Mouse (Mus musculus) left cerebral cortex, adult 8-10 months (tissue): Measurements from ENCODE around the gene Tulp4. TPM values are rescaled to one million over a fixed set of nuclear protein-coding genes. Genes with fewer than 3 reads are reported as not detected.
"Not testable (repeated sequence)": the region's sequence is repeated elsewhere in the genome, so short reads cannot be mapped to it uniquely, and the experiment has no call there.

ENCODE experiments used
- DNase-seq, 2 experiments: peaks; one replicate each; pipeline ENCODE4 v3.0.0; 2022; ENCODE audit warnings: low spot score in 2 of 2
- total RNA-seq, 4 experiments: library from RNA; stranded (reverse); gene quantifications; 2 replicates each; pipeline ENCODE4 v1.2.4; 2022

Gene Tulp4
- total RNA-seq, 4 experiments from 2014 or later, result 363 to 430 (median 399) TPM

DNA sequence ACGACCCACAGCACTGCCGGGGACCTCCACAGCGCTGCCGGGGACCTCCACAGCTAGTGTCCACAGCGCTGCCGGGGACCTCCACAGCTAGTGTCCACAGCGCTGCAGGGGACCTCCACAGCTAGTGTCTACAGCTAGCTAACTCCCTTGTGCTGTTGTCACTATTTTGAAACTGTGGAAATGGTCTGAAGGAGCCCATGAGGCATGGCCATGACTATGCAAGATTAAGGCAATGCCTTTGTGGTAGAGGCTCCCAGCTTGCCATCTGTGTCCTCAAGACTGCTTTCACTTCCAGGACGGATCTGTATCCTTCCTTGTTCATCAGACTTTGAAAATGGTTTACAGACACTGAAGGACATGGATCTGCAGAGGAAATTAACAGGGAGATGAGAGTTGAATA is 80.9 kb downstream of the Tulp4 start:
- DNase-seq, result no peak

DNA sequence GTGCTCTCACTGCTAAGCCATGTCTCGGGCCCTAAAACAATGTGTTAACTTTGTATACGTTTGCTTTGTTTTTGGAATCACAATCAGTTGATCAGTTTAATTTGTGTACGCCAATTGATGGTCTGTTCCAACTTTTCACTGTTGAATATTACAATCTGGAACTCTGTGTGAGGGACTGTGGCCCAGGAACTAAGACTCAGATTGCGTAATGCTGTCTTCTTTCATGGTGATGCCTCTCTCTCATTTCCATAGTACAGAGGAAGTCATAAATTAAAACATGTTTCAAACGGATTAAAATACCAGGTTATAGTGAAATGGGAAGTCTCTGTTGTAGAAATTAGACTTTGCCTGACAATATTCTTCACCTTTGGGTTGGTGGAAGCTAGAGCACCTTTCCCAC is 83.0 kb downstream of the Tulp4 start:
- DNase-seq, result no peak

DNA sequence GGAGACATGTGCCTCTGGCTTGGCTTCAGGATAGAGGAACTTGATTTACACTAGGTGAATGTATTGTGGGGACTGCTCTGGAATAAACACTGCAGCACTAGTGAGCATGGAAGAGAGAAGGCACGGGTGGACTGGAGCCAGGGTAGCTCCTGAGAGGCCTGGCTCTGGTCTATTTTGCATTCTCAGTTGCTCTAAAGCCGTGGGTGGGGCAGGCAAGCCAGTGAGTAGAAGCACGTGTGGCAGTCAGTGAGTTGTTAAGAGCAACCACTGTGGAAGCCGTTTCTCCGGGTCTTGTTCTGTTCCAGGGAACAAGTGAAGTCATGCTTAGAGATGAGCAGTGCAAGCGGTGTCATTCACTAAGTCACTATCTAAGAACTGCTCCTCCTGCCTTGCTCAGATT is 86.0 kb downstream of the Tulp4 start:
- DNase-seq, result no peak

DNA sequence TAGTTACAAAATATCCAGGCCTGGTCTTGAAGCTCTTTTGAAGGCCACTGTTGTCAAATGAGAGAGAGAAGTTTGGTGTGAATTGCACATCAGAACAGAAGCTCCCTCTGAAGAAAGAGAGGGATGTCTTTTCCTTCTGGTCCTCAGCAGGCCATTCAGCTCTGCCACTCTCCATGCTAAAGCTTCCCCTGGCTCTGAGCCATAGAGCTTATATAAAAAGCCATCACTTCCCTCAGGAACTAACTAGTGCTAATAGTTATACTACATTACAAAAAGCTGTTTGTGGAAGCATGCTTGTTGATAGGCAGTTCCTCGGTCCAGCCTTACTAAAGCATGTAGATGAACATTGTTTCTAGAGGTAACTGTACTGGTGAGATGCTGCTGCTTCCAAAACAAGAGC is 89.2 kb downstream of the Tulp4 start:
- DNase-seq, result no peak

DNA sequence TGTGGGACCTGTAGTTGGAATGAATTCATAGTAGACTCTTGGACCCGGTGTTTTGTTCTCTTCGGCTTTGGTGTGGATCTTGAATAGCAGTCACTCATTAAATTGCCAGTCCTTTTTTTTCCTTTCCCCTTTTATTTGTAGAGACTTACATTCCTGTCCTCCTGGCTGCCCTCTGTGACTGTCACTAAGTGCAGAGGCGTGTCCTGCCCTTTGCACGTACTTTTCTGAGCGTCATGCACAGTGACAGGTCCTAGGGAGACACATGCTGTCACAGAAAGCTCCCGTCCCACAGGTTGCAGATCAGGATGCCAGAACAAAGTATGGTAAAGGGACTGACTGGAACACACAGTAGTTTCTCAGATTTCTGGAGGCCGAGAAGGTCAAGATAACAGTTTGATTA is 91.3 kb downstream of the Tulp4 start:
- DNase-seq, result no peak

DNA sequence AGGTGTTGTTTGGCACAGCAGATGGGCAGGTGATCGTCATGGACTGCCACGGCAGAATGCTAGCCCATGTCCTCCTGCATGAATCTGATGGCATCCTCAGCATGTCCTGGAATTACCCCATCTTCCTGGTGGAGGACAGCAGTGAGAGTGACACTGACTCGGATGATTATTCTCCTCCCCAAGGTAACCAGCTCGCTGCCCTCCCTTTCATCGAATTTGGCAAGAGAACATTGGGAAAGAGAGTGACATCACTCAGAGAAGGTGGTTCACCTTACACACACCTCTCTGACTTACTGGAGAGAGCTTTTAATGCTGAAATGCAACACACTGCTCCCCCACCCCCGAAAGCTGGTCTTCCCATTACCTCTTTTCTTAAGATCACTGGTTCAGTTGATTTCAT is 92.4 kb downstream of the Tulp4 start:
- DNase-seq, result no peak

DNA sequence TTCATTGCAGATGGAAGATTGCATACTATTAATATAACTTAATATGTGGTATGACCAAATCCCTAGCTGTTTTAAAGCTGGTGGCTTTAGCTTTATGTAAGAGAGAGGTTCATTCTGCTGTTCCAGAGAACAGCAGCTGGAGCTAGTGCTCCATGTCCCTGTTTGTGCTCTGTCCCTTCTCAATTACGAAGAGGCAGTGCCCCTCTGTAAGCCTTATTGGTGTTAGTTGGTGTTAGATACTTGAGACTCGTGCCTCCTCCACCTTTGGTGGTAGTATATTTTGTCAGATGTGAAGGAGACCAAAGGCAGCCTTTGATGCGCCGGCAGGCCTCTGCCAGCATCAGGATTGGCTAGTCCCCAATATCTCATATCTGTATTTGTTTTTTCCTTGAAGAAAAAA is 92.9 kb downstream of the Tulp4 start:
- DNase-seq, result no peak

DNA sequence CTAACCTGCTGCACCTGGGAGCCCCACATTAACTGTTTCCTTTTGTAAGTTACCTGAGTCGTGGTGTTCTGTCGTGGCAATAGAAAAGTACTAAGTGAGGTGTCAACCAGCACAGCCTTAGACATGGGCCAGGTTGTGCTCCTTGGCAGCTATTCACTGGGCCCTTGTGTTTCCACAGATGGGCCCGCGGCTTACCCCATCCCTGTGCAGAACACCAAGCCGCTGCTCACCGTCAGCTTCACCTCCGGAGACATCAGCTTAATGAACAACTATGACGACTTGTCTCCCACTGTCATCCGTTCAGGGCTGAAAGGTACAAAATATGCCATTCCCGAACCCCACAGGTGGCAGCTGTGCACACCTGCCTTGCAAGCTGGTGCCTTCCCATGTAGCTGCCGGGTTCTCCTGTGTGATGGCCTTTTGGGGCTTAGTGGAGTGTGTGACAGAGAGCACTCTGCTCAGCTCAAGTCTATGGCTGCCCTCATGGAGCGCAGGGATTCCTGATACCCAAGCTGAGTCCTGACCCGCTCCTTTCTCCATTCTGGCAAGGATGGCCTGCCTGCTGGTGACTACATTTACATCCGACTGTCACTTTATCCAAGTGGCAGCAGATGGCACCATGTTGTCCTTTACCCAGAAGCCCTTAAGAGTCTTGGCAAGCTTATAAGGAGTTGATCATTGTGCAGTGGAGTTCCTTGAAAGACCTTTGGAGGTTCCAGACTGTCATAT is 95.4 kb downstream of the Tulp4 start:
- no peak for DNase-seq

DNA sequence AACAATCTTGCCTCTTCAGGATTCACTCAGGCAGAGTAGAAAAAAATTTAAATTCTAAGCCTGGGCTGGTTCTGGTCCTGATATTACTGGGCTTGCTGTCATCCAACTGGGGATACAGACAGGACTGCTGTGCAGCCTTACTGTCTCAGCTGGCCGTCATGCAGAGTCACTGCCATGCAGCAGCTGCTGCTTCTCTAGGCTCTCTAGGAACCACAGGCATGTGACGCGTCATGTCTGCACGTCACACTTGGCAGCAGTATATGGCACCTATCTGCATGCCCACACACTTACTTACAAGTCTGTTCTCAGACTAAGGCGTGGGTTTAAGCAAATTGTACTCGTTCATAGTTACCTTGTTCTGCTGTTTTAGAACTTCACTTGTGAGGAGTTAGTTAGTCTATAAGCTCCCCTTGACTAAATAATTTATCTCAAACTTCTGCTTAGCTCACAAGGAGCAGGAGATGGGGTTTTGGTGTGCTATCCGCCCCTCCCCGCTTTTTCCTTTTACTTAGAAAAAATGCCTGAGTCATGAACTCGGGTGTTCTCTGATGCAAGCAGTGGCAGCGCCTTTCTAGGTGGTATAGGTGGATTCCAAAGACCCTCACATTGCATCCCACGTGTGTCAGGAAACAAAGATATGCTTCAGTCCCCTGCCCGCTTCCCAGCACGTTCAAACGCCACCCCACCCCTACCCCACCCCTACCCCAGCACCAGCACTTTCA is 96.3 kb downstream of the Tulp4 start:
- peak in 1 of 2 experiments; percentile 73 for DNase-seq

DNA sequence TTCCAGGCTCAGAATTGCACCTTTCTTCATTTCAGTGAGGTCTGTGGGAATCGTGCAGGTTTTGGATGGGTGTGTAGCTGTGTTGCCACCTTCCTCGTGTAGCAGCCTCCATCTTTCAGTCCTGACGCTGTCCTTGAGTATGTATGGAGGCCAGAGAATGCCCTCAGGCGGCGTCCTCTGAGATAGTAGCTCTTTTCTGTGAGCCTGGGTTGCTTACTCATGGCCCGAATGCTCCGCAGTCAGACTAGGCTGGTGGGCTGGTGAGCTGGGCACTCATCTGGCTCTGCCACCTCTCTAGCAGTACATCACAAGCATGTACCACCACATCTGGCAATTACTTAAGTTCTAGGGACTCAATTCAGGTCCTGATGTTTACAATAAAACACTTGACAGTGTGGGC is 96.9 kb downstream of the Tulp4 start:
- no peak for DNase-seq

DNA sequence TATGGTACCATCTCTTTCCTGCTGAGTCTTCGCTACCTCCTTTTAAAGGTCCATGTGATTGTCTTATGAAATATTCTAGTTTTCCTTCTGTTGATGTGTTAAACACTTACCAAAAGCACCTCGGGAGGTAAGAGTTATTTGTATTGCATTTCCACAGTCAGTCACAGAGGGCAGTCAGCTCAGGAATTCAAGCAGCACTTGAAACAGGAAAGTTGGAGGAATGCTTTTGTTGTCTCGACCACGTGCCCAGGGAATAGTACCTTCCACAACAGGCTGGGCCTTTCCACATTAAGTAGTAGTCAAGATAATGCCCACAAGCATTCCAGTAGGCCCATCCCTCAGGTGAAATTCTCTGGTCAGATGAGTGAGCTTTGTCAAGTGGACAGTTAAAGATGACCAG is 97.6 kb downstream of the Tulp4 start:
- no peak for DNase-seq

DNA sequence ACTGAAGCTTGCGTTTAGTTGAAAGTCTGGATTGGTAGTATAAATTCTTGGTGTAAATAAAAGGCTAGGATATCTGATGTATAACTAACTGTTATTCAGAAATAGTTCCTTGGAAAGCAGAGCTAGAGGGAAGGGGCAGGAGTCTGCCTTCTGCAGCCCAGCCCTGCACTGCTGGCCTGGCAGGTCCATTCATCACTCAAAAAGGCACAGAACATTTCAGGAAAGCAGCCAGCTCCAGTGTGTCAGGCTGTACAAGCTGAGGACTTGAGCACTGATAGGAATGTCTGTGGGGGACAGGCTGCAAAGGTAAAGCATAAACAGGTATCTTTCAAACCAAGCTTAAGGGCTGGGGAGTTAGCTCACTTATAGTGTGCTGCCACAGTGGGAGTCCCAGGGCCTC is 105.5 kb downstream of the Tulp4 start:
- no peak for DNase-seq

DNA sequence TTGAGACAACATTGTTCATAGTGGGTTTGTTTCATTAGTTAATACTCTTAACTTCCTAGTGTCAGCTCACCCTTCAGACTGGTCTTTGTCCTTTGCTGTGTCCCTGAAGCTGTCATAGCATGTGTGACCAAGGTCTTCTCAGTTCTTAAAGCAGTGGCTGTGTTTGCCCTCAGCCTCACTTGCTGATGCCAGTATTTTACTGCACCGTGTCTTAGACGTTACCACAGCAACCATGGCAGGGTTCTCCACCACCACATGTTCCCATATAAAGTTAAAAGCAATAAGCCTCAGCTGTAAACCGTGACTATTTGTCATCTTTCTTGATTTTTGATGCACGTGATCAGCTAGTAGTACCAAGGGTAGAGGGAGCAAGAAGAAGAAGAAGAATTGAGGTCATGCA is 109.4 kb downstream of the Tulp4 start:
- no peak for DNase-seq

DNA sequence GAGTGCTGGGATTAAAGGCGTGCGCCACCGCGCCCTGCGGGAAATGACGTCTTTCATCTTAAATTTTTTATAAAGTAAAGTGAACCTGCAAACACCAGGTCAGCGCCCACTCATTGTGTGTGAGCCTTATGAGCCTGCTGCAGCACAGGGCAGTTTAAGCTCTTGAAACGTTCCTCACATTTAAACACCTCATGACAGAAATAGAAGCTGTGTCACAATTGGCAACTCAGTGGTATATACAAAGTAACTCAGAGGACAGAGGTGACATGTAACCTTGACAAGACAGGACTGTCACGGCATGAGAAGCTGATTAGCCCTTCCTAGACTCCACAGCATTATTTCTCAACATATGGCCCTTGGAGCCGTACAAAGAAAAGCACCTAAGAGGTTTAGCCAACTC is 110.3 kb downstream of the Tulp4 start:
- no peak for DNase-seq

DNA sequence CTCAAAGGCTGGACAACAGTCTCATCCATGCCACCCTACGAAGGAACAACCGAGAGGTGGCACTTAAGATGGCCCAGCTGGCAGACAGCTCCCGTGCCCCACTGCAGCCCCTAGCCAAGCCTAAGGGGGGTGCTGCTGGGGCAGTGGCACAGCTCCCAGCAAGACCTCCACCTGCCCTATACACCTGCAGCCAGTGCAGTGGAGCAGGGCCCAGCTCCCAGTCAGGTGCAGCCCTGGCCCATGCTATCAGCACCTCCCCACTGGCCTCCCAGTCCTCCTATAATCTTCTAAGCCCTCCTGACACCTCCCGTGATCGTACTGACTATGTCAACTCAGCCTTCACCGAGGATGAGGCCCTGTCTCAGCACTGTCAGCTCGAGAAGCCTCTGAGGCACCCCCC is 126.4 kb downstream of the Tulp4 start:
- DNase-seq, result not testable (repeated sequence)

DNA sequence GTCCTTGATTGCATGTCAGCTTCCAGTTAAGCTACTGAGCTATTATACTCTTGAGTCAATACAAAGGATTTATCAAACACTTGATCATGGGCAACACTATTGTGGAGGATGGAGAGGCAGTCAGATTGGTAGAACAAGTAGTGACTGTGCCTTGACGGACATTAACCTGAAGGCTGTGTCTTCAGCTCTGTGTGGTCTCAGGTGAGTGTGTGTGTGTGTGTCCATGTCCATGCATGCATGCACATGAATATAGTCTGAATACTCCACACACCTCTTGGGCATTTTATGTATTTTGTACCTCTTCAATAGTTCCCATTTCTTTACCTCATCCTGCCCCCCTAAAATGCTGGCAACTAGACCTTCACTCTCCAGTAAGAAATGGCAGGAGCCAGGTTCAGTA is 145.1 kb downstream of the Tulp4 start:
- DNase-seq, result not testable (repeated sequence)

DNA sequence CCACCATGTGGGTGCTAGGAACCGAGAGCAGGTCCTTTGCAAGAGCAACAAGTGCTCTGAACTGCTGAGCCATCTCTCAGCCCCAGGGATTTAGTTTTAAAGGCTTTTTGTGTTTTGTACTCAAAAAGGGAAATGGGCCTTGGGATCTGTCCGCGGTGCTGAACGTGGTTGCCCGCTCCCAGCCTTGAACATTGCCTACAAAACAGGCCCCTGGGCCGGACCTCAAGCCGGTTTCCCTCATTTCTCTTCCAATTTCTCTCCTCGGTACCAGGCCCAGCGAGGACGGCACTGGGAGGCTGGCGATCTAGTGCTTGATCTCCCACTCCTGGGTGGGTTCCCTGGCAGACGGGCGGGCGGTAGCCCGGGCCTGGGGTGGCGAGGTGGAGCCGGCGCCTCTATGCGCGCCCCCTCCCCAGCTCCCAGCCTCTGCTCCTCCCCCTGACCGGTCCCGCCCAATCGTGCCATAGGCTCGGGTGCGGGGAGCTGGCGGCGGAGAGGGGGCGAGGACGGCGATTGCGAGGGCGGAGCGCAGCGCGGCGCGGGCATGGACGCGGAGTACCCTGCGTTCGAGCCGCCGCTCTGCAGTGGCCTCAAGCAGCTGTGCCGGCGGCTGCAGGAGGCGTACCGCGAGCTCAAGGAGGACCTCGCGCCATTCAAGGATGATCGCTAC is 150.3 kb downstream of the Tulp4 start, which contains the start of gene Tmem181a:
TSS of gene Tmem181a (plus strand) at position 461 of the 670 bp plus-strand sequence.
- not testable (repeated sequence) for DNase-seq

DNA sequence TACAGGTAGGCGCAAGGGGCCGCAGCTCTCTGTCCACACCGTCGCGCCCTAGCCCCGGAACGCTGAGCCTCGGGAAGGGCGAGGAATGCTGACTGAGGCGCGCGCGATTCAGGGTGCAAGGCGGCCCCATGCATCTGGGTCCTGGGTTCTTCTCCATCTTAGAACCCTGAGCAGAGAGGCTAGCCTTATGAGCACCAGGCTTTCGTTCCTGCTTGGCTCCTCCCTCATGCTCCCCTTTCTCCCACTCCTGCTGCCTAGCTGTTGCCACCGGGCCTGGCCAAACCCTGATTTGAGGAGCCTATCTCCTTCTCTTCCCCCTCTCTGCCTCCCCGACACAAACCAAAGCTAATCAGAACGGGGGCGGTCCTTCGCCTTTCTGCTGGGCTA is 150.8 kb downstream of the Tulp4 start:
- DNase-seq, result peak; percentile 73 to 78

DNA sequence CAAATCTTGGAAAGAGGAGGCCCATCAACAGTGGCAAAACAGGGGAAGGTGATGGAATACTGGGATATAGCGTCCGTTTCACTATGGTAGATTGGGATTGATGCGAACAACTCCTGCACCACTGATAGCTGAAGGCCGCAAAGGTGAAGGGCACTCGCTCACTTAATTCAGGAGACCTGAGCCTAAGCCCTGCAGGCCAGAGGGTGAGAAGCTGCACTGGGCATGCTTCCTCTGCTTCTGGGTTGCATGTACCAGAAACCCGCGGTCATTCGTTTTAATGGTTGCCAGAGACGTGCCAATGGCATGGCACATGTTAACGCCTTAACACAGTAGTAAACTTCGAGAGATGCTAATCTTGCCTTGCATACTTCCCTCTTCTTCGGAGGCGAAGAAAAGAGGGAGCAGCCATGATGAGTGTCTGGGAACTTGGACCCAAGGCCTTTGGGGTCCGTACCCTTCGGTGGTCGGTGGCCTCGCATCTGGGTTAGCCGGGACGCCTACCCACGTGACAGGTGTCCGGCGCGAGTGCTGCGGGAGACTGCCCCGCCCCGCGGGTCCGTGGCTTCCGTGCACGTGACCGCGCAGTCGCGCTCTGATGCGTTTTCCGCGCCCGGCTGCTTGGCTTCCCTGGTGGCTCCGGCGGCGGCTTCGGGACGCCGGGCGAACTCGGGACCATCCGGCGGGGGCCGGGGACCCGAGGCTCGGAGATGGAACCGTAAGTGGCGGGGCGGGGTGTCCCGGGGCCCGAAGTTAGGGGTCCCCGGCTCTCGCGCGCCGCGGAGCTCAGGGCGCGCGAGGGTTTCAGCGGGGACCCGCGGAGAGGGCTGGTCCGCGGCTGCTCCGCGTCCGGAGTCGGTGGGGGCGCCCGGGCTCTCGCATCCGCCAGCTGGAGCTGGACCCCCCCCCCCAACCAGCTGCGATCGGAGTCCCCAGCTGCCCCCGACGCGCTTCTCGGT is 163.9 kb downstream of the Tulp4 start:
- not testable (repeated sequence) for DNase-seq

DNA sequence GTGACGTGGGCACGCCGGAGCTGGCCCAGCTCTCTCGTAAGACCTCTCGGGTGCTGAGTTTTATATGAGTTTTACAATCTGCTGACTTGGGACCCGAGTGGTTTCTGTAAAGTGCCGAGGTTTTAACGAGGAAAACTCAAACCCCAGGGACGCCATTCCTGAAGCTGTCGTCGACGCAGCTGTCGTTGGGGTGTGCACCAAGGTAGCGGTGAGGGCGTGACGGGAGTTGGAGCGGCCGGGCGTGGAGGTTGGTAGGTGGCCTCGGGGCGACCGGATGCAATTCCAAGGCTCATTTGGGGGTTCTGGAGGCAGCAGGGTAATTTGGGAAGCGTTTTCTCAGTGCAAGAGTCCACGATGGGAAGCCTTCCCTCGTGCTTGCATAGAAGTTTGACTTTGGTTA is 164.6 kb downstream of the Tulp4 start:
- not testable (repeated sequence) for DNase-seq

DNA sequence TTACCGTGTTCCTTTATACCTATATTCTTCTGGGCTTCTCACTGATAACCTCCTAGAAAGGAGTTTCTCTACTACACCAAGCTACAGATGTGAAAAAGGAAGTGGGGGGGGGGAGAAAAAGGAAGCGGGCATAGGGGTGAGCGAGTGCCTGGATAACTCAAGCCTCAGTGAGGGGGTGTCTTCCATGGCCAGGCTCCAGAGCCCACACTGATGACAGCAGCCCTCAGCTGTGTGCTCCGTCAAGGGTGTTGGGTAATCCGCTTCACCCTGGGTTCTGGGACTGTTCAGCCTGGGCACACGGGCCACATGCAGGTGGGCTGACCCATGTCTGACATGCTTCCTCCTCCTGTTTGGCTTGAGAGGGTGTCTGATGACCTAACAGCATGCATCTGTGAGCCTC is 165.7 kb downstream of the Tulp4 start:
- DNase-seq, result not testable (repeated sequence)
